Mouse (Mus musculus) retina, postnatal 1 day (tissue): Measurements from ENCODE around the gene Bcam.
"Not testable (repeated sequence)": the region's sequence is repeated elsewhere in the genome, so short reads cannot be mapped to it uniquely, and the experiment has no call there.

Experiments used
- DNase-seq: peaks from one replicate; pipeline ENCODE4 v3.0.0-alpha.2; 2012

The Bcam gene

GRCm38 (mm10) chr7:19770984-19771391 is at the start of gene Bcam:
Gene Bcam, minus strand, starts transcription at chr7:19771016.
- peak; percentile 25 for DNase-seq

DNA sequence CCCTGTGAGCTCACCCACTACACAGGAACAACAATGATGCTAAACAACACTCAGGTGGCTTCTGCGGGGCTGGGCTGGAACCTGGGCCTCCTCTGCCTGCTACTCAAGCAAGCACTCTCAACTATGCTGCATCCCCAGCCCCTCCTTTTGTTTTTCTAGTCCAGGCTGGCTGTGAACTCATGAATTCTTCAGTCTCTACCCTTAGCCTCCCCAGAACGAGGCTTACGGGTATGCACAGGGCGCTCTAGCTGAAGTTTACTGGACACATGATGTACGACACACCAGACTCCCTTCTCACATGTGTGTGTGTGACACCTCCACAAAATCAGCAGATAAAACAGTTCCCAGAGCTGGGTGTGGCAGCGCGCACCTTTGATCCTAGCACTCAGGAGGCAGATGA is 48.1 kb upstream of the Bcam start:
- no peak for DNase-seq

DNA sequence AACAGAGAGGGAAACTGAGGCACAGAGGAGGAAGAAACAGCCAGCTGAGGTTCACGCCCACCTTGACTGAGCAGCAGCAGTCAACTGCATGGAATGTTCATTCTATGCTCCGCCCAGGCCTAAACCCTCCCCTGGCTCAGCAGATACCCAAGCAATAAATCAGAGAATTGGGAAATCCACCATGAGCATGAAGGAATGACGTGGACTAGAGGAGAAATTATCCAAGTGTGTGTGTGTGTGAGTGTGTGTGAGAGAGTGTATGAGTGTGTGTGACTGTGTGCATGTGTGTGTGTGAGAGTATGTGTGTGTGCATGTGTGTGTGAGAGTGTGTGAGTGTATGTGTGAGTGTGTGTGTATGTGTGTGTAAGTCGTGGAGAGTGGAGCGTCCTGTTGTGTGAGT is 47.6 kb upstream of the Bcam start:
- DNase-seq: no peak

GRCm38 (mm10) chr7:19817382-19818105 is 46.7 kb upstream of the Bcam start:
- DNase-seq: peak; percentile 86

DNA sequence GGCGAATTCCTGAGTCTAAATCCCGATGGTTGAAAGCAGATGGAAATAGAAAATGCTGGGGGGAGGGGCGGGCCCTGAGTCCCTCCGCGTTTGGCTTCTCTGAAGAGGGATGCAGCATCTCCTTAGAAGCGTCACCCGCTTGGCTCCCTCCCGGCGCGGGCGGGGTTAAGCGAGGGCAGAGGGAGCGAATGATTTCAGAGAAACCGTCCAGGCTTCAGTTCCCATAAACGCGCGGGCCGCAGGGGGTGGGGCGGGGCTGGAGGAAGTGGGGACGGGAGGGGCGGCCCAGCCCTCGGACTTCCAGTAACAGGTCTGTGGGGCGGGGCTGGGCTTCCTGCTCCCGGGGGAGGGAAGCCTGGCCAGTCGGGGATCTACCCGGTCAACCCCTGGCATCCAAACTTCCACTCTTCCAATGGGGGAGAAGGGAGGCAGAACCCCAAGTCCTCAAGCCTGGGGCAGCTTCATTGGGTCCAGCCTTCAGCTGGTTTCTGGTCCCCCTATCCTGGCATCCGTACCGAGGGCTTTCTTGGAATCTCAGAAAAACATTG is 45.5 kb upstream of the Bcam start:
- peak; percentile 75 for DNase-seq

DNA sequence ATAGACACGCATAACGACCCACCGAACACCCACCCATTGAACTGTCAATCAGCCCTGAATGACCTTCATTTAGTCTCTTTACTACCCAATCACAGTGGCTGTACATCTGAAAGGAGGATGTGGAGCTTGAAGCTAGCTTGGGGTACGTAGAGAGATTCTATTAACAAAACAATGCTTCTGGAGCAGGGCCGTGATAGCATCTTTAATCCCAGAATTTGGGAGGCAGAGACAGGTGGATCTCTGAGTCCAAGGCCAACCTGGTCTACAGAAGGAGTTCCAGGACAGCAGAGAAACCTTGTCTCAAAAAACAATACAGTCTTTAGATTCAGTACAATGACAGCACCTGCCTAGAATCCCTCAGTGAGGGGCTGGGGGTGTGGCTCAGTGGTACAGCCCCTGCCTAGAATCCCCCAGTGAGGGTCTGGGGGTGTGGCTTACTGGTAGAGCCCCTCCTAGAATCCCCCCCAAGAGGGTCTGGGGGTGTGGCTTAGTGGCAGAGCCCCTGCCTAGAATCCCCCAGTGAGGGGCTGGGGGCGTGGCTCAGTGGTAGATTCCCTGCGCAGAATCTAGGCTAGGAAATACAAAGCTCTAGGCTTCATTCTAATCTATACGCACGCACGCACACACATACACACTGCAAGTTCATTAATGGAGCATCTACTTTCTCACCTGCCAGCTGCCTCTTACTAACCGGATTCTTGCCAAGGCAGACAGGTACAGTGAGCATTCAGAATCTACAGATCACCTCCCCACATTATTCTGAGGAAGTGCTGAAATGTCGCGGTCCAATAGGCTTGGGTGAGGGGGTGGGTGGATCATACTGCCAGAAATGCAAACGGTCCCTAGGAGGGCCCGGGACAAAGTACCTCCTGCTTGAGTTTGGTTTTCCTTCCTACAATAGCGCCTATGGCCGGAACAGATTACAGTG is 44.7 kb upstream of the Bcam start:
- peak; percentile 24 for DNase-seq

GRCm38 (mm10) chr7:19813579-19814122 is 42.8 kb upstream of the Bcam start:
- DNase-seq: no peak

DNA sequence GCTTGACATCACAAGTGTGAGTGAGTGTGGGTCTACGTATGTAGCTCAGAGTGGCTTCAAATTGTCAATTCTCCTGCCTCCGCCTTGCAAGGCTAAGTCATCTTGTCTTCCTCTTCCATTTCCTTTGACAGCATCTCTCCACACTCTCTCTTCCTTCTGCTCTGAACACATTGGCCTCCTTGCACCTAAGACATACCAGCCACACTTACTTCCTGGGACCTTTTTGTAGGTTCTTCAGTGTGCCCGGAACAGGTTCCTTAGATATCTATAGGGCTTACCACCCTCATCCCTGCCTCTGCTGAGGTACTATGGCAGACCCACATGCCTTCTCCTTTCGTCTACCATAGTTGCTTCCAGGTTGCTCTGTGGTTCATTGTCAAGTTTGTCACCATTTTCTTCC is 42.3 kb upstream of the Bcam start:
- DNase-seq: no peak

GRCm38 (mm10) chr7:19811114-19811513 is 40.3 kb upstream of the Bcam start:
- DNase-seq: peak; percentile 67

- peak; percentile 61 for DNase-seq
Observed at GRCm38 (mm10) chr7:19809369-19809768, 38.6 kb upstream of the Bcam start.

DNA sequence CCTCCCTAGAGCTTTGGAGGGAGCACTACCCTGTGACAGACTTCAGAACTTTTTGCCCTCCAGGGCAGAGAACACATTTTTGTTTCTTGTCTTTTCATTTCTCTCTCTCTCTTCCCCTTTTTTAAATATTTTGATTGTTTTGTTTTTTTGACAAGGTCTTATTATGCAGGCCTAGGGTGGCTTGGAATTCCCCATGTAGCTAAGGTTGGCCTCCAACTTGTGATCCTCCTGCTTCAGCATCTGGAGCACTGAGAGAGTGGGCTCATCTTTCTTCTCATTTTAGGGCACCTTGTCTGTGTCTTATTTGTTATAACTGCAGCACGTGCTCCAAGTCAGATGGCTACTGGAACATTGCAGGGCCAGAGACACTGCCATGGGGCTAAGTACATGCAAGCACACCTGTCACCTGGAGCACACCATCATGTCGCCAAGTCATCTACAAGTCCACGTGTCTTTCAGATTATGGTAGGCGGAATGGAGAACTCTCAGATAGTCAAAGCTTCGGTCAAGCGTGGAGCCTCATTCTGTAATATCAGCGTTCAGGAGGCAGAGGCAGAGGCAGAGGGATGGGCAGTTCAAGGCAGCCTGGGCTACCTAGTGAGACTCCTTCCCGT is 35.6 kb upstream of the Bcam start:
- no peak for DNase-seq

- peak; percentile 71 for DNase-seq
Observed at GRCm38 (mm10) chr7:19802995-19803394, 32.2 kb upstream of the Bcam start.

GRCm38 (mm10) chr7:19800764-19801163 is 29.9 kb upstream of the Bcam start:
- peak; percentile 75 for DNase-seq

GRCm38 (mm10) chr7:19796697-19797588 is 26.1 kb upstream of the Bcam start, which contains the start of gene Cblc:
Gene Cblc, minus strand, starts transcription at chr7:19796809.
- peak; percentile 71 for DNase-seq

DNA sequence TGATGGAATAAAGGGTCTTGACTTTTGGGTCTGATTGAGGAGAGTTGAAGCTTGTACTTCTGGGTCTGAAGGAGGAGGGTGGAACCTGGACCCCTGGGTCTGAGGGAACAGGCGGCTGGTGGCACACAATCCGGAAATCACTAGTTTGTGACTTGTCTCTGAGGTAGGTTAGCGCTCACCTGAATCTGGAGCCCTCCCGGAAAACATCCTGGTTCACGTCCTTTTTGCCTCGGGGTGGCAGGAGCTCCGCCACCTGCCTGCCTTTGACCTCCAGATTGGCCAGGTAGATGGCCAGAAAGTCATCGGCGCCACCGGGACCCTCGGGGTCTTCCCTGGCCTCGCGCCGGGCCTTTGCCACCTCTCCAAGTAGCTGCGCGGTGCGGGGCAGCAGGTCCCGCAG is 25.4 kb upstream of the Bcam start:
- no peak for DNase-seq

GRCm38 (mm10) chr7:19795236-19795635 is 24.4 kb upstream of the Bcam start:
- no peak for DNase-seq

DNA sequence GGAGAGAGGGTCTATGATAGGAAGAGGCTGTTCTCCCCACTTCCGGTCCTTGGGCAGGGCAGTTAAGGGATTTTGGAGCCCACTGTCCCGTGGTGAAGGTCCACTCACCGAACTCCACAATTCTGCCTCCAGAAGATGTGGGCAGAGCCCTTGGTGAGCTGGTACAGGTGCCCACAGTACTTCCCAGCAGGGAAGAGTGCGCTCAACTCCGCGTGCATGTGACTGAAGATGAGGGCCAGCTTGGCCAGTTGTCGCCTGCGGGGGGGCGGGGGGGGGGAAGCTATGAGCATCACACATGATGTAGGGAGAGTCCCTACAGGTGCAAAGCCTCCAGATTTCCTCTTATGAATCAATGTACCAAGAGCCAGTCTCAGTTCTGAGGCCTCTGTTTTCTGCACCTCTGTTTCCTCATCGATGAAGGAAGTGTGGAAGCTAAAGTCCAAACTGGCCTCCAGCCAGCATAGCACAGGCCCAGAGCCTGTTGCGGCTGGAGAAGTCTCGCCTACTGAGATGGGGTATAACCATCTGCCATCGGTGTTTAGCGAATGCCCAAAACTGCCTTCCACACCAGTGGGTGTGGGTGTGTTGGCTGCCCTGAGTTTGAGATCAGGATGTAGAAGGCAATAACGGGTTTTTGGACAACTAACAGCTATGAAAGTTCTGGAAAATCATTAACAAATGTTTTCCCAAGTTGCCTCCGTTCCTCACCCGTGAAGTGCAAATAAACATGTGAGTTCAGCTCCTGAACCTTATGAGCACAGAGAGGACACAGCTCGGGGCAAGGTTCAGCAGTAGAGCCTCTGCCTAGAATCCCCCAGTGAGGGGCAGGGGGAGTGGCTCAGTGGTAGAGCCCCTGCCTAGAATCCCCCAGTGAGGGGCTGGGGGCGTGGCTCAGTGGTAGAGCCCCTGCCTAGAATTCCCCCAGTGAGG is 22.1 kb upstream of the Bcam start:
- no peak for DNase-seq

DNA sequence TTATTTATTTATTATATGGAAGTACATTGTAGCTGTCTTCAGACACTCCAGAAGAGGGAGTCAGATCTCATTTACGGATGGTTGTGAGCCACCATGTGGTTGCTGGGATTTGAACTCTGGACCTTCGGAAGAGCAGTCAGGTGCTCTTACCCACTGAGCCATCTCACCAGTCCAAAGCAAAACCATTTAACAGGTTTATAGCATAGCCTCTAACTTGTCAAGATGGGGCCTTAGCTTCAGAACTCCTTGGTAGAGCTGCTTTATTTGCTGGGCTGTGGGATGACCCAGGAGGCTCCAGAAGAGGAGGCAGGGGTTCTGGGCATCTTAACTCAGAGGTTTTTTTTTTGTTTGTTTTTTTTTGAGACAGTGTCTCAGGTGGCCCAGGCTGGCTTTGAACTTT is 20.7 kb upstream of the Bcam start:
- DNase-seq: not testable (repeated sequence)

- peak; percentile 88 for DNase-seq
Observed at GRCm38 (mm10) chr7:19789904-19790347, 19.1 kb upstream of the Bcam start.

- peak; percentile 43 for DNase-seq
Observed at GRCm38 (mm10) chr7:19785874-19786458, 15.2 kb upstream of the Bcam start.
